Mouse (Mus musculus): ENCODE results near the gene Gm37240.

- TF ChIP-seq CTCF (IDR thresholded peaks at IDR 0.05; ENCODE audit: low read depth, low read length) = no peak
- no peak for TF ChIP-seq POLR2A (IDR thresholded peaks at IDR 0.05; ENCODE audit: borderline replicate concordance, low read depth, low read length)
Observed at GRCm38 (mm10) chr3:85417663-85418062, 469.7 kb downstream of the Gm37240 start.

Data from bone marrow macrophage, adult 2 months (primary cell).